Mouse (Mus musculus) lung, adult 2 months (tissue): ENCODE results near the gene Dop1b.

Source experiments
- CTCF ChIP-seq: fragments of 200-500 bp; IDR thresholded peaks from 2 replicates; pipeline ENCODE4 v1.5.1; 2011; ENCODE audit warnings: mild to moderate bottlenecking, low read length, control low read depth; ENCODE audit not compliant: insufficient read depth
- POLR2A ChIP-seq: fragments of 200-500 bp; IDR thresholded peaks from 2 replicates; pipeline ENCODE4 v1.6.1; 2011; ENCODE audit warnings: low read depth, mild to moderate bottlenecking, control low read depth, low read length, borderline replicate concordance; ENCODE audit errors: extremely low read depth

- TF ChIP-seq POLR2A (peak; percentile 10; the same call in 1 of the 2 replicates), CTCF (no peak)
Measured at GRCm38 (mm10) chr16:93832451-93833276, 121.0 kb downstream of the Dop1b start.
